In genomic region chr9:73951586-73951985, GRCm38 (mm10) we compare ENCODE assay signal across 18 mouse cellular contexts. TPM values are rescaled to one million over a fixed set of nuclear protein-coding genes. Genes with fewer than 3 reads are reported as not detected.
"Had no signal": no experiment of that assay in that cellular context is flagged by ENCODE, and none has a peak within 500 bp of the region (broad histone marks: within the 10 kb centered on the region; RNA-seq: fewer than 3 reads in every experiment).

No protein-coding gene starts in this region.

- DNase-seq: kidney, adult 11 months; kidney, adult 8-10 months; kidney, postnatal 10 days; kidney, postnatal 36 days; layer of hippocampus, postnatal 36 days; liver, embryonic 13.5 days; lung, embryonic 14.5 days; thymus, postnatal 25 days had no signal

- ATAC-seq: lung, postnatal 0 days; midbrain, embryonic 13.5 days had no signal

- H3K4me1 ChIP-seq: kidney, embryonic 15.5 days; liver, embryonic 13.5 days; midbrain, embryonic 13.5 days; stomach, embryonic 15.5 days had no signal

- H3K9me3 ChIP-seq: kidney, embryonic 15.5 days; liver, embryonic 13.5 days; midbrain, embryonic 13.5 days; stomach, embryonic 15.5 days had no signal

- H3K36me3 ChIP-seq: kidney, embryonic 15.5 days; liver, embryonic 13.5 days; midbrain, embryonic 13.5 days; stomach, embryonic 15.5 days had no signal

- H3K27ac ChIP-seq: kidney, embryonic 15.5 days; left cerebral cortex, adult 2 months; liver, embryonic 13.5 days; macrophage; midbrain, embryonic 13.5 days; stomach, embryonic 15.5 days had no signal

- H3K4me3 ChIP-seq: kidney, embryonic 15.5 days; left cerebral cortex, adult 2 months; liver, embryonic 13.5 days; midbrain, embryonic 13.5 days; stomach, embryonic 15.5 days had no signal

- H3K27me3 ChIP-seq: kidney, embryonic 15.5 days; liver, embryonic 13.5 days; midbrain, embryonic 13.5 days; stomach, embryonic 15.5 days had no signal

- H3K9ac ChIP-seq: kidney, embryonic 15.5 days; liver, embryonic 13.5 days; lung, embryonic 14.5 days; midbrain, embryonic 13.5 days; stomach, embryonic 15.5 days had no signal

- H3K4me2 ChIP-seq: kidney, embryonic 15.5 days; liver, embryonic 13.5 days; lung, embryonic 14.5 days; midbrain, embryonic 13.5 days; stomach, embryonic 15.5 days had no signal

RNA-seq across cellular contexts. Expression of gene Unc13c, which starts 17.2 kb away (rescaled TPM):
- total RNA-seq: liver, adult 2 months; monocyte, adult 5-6 weeks had no signal
- polyA plus RNA-seq: liver, adult 2 months; macrophage; spleen, adult 2 months; thymus, postnatal 0 days had no signal
